8 mouse cellular contexts compared by ENCODE assay signal in genomic region chr2:178023011-178023611, GRCm38 (mm10). TPM values are rescaled to one million over a fixed set of nuclear protein-coding genes. Genes with fewer than 3 reads are reported as not detected.
A peak's percentile ranks its signal among the peaks of the same experiment; 100 is the strongest.
DNase-seq lines count a peak whose midpoint lies in the region; ATAC-seq and TF ChIP-seq lines count a peak whose summit lies in the region.
"Not testable (repeated sequence)": the region's sequence is repeated elsewhere in the genome, so short reads cannot be mapped to it uniquely, and the experiment has no call there.

Gene Zfp971, plus strand, starts transcription at chr2:178023284.

- TF ChIP-seq CTCF in bone marrow, adult 2 months (IDR thresholded peaks at IDR 0.05; ENCODE audit: control insufficient read depth, insufficient read depth, low read length); kidney, postnatal 0 days (IDR thresholded peaks at IDR 0.05; ENCODE audit: low read depth); spleen, adult 2 months (IDR thresholded peaks at IDR 0.05; ENCODE audit: extremely low read depth, insufficient read depth, insufficient read length, insufficient replicate concordance): not testable (repeated sequence)

- not testable (repeated sequence) for H3K4me1 ChIP-seq in bone marrow, adult 2 months (ENCODE audit: control insufficient read depth, insufficient read depth, low read length); forebrain, embryonic 10.5 days; heart, embryonic 14.5 days (ENCODE audit: control insufficient read depth in 2 of 2, insufficient read depth in 2 of 2, low read length in 2 of 2); kidney, postnatal 0 days (replicated peaks; ENCODE audit: insufficient read depth, low read length); midbrain, embryonic 16.5 days (ENCODE audit: control insufficient read depth, insufficient read depth, low read length); spleen, adult 2 months (ENCODE audit: control insufficient read depth, insufficient read depth, insufficient read length)

- H3K9me3 ChIP-seq in forebrain, embryonic 10.5 days; heart, embryonic 14.5 days (ENCODE audit: control insufficient read depth, low read length); kidney, postnatal 0 days (replicated peaks; ENCODE audit: low read length); midbrain, embryonic 16.5 days (replicated peaks; ENCODE audit: control insufficient read depth, low read length, poor library complexity, severe bottlenecking): not testable (repeated sequence)

- peak within 1 kb of the TSS; percentile 3; the same call in 1 of the 2 replicates for H3K27ac ChIP-seq in bone marrow, adult 2 months (ENCODE audit: control insufficient read depth, insufficient read depth, low read depth, low read length, poor library complexity)
- H3K27ac ChIP-seq in forebrain, embryonic 10.5 days: peak within 1 kb of the TSS; percentile 80
- H3K27ac ChIP-seq in heart, embryonic 14.5 days (replicated peaks in 1 of 2; ENCODE audit: control insufficient read depth in 1 of 2, insufficient read depth in 1 of 2, low read depth in 2 of 2, low read length in 2 of 2): peak within 1 kb of the TSS; percentile 44 to 59; a peak in 2 of 4 replicates
- H3K27ac ChIP-seq in kidney, postnatal 0 days; midbrain, embryonic 16.5 days (ENCODE audit: low read length); spleen, adult 2 months (ENCODE audit: insufficient read depth, low read length): not testable (repeated sequence)

- WGBS in bone marrow, adult 2 months: 3% methylated on average over 15 of the region's 15 CpGs
- 2% methylated on average over 15 of the region's 15 CpGs for WGBS in forebrain, embryonic 10.5 days
- WGBS in heart, embryonic 14.5 days: 3% methylated on average over 12 of the region's 15 CpGs
- WGBS in kidney, postnatal 0 days: 1% methylated on average over 13 of the region's 15 CpGs
- under 1% methylated on average over 12 of the region's 15 CpGs for WGBS in midbrain, embryonic 16.5 days
- WGBS in spleen, adult 2 months: 4% methylated on average over 15 of the region's 15 CpGs

- DNase-seq in 3134 (ENCODE audit: extremely low read depth, insufficient read length, low spot score) (peak; percentile 77), liver (peak; percentile 12)
- peak; percentile 18 for DNase-seq in forebrain, embryonic 10.5 days (ENCODE audit: extremely low spot score, low spot score)
- peak; percentile 41 for DNase-seq in kidney, postnatal 0 days (ENCODE audit: low spot score)
- peak; percentile 9 to 12 for DNase-seq in spleen, adult 2 months (ENCODE audit: low read depth in 1 of 2, low spot score in 2 of 2)

- H3K9ac ChIP-seq in heart, embryonic 14.5 days (ENCODE audit: low read length): peak within 1 kb of the TSS; percentile 72
- H3K9ac ChIP-seq in kidney, postnatal 0 days (ENCODE audit: low read depth, low read length): peak within 1 kb of the TSS; percentile 47; the same call in 1 of the 2 replicates
- H3K9ac ChIP-seq in midbrain, embryonic 16.5 days (ENCODE audit: low read depth, low read length): peak within 1 kb of the TSS; percentile 64

- peak within 1 kb of the TSS; percentile 68 for H3K4me3 ChIP-seq in bone marrow, adult 2 months (replicated peaks; ENCODE audit: control insufficient read depth, low read depth, low read length)
- peak within 1 kb of the TSS; percentile 64 for H3K4me3 ChIP-seq in forebrain, embryonic 10.5 days
- H3K4me3 ChIP-seq in heart, embryonic 14.5 days (ENCODE audit: control insufficient read depth in 1 of 2, insufficient read depth in 1 of 2, low read depth in 1 of 2, low read length in 2 of 2): peak within 1 kb of the TSS; percentile 59 to 89
- H3K4me3 ChIP-seq in kidney, postnatal 0 days (replicated peaks; ENCODE audit: low read depth, low read length): peak within 1 kb of the TSS; percentile 58
- H3K4me3 ChIP-seq in midbrain, embryonic 16.5 days (ENCODE audit: low read depth, low read length): peak within 1 kb of the TSS; percentile 58
- peak within 1 kb of the TSS; percentile 57 for H3K4me3 ChIP-seq in spleen, adult 2 months (ENCODE audit: extremely low read depth, insufficient read depth, insufficient read length)

- H3K27me3 ChIP-seq in forebrain, embryonic 10.5 days (ENCODE audit: poor library complexity, severe bottlenecking); heart, embryonic 14.5 days (ENCODE audit: control insufficient read depth, insufficient read depth, low read length); kidney, postnatal 0 days (ENCODE audit: insufficient read depth, low read length); midbrain, embryonic 16.5 days (ENCODE audit: control insufficient read depth, insufficient read depth, low read depth, low read length); spleen, adult 2 months (ENCODE audit: control insufficient read depth, insufficient read depth, low read length): not testable (repeated sequence)

- H3K4me2 ChIP-seq in heart, embryonic 14.5 days (ENCODE audit: low read length): peak within 1 kb of the TSS; percentile 61
- peak within 1 kb of the TSS; percentile 51 for H3K4me2 ChIP-seq in kidney, postnatal 0 days (ENCODE audit: low read length)
- peak within 1 kb of the TSS; percentile 53 for H3K4me2 ChIP-seq in midbrain, embryonic 16.5 days (ENCODE audit: low read length)

- not testable (repeated sequence) for TF ChIP-seq POLR2A in bone marrow, adult 2 months (IDR thresholded peaks at IDR 0.05; ENCODE audit: borderline replicate concordance, control insufficient read depth, low read depth, low read length); spleen, adult 2 months (IDR thresholded peaks at IDR 0.05; ENCODE audit: low read depth, low read length)

- ATAC-seq in heart, embryonic 14.5 days (ENCODE audit: insufficient number of reproducible peaks, insufficient read depth, low FRiP score, low read depth); kidney, postnatal 0 days (replicated peaks; ENCODE audit: low FRiP score, low read depth); midbrain, embryonic 16.5 days: not testable (repeated sequence)

- H3K36me3 ChIP-seq in forebrain, embryonic 10.5 days (replicated peaks); heart, embryonic 14.5 days (ENCODE audit: control insufficient read depth, insufficient read depth, low read length); kidney, postnatal 0 days (ENCODE audit: insufficient read depth, low read length); midbrain, embryonic 16.5 days (ENCODE audit: control insufficient read depth, insufficient read depth, low read length); spleen, adult 2 months (ENCODE audit: control insufficient read depth, insufficient read depth, low read length): not testable (repeated sequence)

RNA-seq across cellular contexts. Expression of gene Zfp971, which starts in this region (rescaled TPM):
- not detected in 2 replicates for polyA plus RNA-seq in bone marrow, adult 2 months (2011; ENCODE audit: insufficient read depth, insufficient read length, low replicate concordance, missing spikeins)
- polyA plus RNA-seq in forebrain, embryonic 10.5 days (2016; fragmentation: Nextera tagmentation; extraction: Ambion mirVana): 14.2 and 15.6 TPM in 2 replicates
- 17.2 and 19.2 TPM in 2 replicates for polyA plus RNA-seq in heart, embryonic 14.5 days (2014; fragmentation: Nextera tagmentation; extraction: Ambion mirVana)
- 12.0 and 13.4 TPM in 2 replicates for polyA plus RNA-seq in kidney, postnatal 0 days (2015; fragmentation: Nextera tagmentation; extraction: Ambion mirVana)
- 9.2 and 9.8 TPM in 2 replicates for polyA plus RNA-seq in midbrain, embryonic 16.5 days (2015; fragmentation: Nextera tagmentation; extraction: Ambion mirVana)
- 0.36 and 0.45 TPM in 2 replicates for polyA plus RNA-seq in spleen, adult 2 months (2012; rRNA removed)

Comparison
In these comparisons a context has a peak if more than half of its experiments do, and no peak if none do; other contexts are left out.
1. Peak in DNase-seq and H3K4me3 ChIP-seq in spleen, adult 2 months; RNA of the gene not detected or under 1 TPM.
2. DNase-seq: peak in every context shown above with its lines; median percentile 77 in 3134; 41 in kidney, postnatal 0 days; 18 in forebrain, embryonic 10.5 days; 12 in liver; 10 in spleen, adult 2 months.